Mouse (Mus musculus) cerebellum, postnatal 14 days (tissue): ENCODE data around the gene Slc22a23.

Source experiments
- DNase-seq, 2 experiments: peaks; one replicate each; pipeline ENCODE4 v3.0.0; 2021; ENCODE audit warnings: mixed read lengths in 2 of 2

Slc22a23 gene

GRCm38 (mm10) chr13:34157596-34158157, 187.3 kb downstream of the Slc22a23 start:
- no peak for DNase-seq

GRCm38 (mm10) chr13:34156840-34157185, 188.2 kb downstream of the Slc22a23 start:
- peak; percentile 81 to 82 for DNase-seq

GRCm38 (mm10) chr13:34156133-34156839, 188.7 kb downstream of the Slc22a23 start:
- DNase-seq, result peak in 1 of 2 experiments; percentile 31

GRCm38 (mm10) chr13:34154931-34155272, 190.1 kb downstream of the Slc22a23 start:
- peak; percentile 90 to 91 for DNase-seq

- DNase-seq, result peak; percentile 88 to 92
These were observed 190.6 kb downstream of the Slc22a23 start for GRCm38 (mm10) chr13:34154217-34154930.

GRCm38 (mm10) chr13:34153254-34154011, 191.5 kb downstream of the Slc22a23 start:
- DNase-seq, result peak; percentile 72 to 80

GRCm38 (mm10) chr13:34152695-34153094, 192.3 kb downstream of the Slc22a23 start:
- no peak for DNase-seq

- DNase-seq, result no peak
These were observed 193.6 kb downstream of the Slc22a23 start for GRCm38 (mm10) chr13:34151425-34151824.

GRCm38 (mm10) chr13:34150271-34151027, 194.5 kb downstream of the Slc22a23 start:
- DNase-seq, result peak; percentile 85 to 92

- peak in 1 of 2 experiments; percentile 15 for DNase-seq
These were observed 195.4 kb downstream of the Slc22a23 start for GRCm38 (mm10) chr13:34149463-34150176.

GRCm38 (mm10) chr13:34148767-34149392, 196.1 kb downstream of the Slc22a23 start:
- DNase-seq, result peak; percentile 88 to 89

- DNase-seq, result peak in 1 of 2 experiments; percentile 18
These were observed 196.8 kb downstream of the Slc22a23 start for GRCm38 (mm10) chr13:34148181-34148580.

GRCm38 (mm10) chr13:34146916-34147315, 198.1 kb downstream of the Slc22a23 start:
- DNase-seq, result no peak

GRCm38 (mm10) chr13:34143389-34143788, 201.6 kb downstream of the Slc22a23 start:
- DNase-seq, result no peak

- DNase-seq, result peak; percentile 79 to 83
These were observed 208.4 kb downstream of the Slc22a23 start for GRCm38 (mm10) chr13:34136605-34137004.

- DNase-seq, result peak in 1 of 2 experiments; percentile 23
These were observed 210.7 kb downstream of the Slc22a23 start for GRCm38 (mm10) chr13:34134276-34134675.

GRCm38 (mm10) chr13:34133326-34134071, 211.5 kb downstream of the Slc22a23 start:
- peak in 1 of 2 experiments; percentile 54 for DNase-seq

GRCm38 (mm10) chr13:34132875-34133274, 212.1 kb downstream of the Slc22a23 start:
- peak in 1 of 2 experiments; percentile 30 for DNase-seq

GRCm38 (mm10) chr13:34132299-34132698, 212.7 kb downstream of the Slc22a23 start:
- DNase-seq, result peak in 1 of 2 experiments; percentile 53

GRCm38 (mm10) chr13:34131708-34132060, 213.3 kb downstream of the Slc22a23 start:
- DNase-seq, result peak; percentile 76 to 91
